Mouse (Mus musculus) lung, adult 2 months (tissue): Measurements from ENCODE around the gene Fbxo9.

Experiments
- CTCF ChIP-seq: fragments of 200-500 bp; IDR thresholded peaks from 2 replicates; pipeline ENCODE4 v1.5.1; 2011; ENCODE audit warnings: mild to moderate bottlenecking, low read length, control low read depth; ENCODE audit not compliant: insufficient read depth
- POLR2A ChIP-seq: fragments of 200-500 bp; IDR thresholded peaks from 2 replicates; pipeline ENCODE4 v1.6.1; 2011; ENCODE audit warnings: low read depth, mild to moderate bottlenecking, control low read depth, low read length, borderline replicate concordance; ENCODE audit errors: extremely low read depth

- no peak for TF ChIP-seq CTCF
- TF ChIP-seq POLR2A: no peak
These were observed 62.1 kb downstream of the Fbxo9 start for GRCm38 (mm10) chr9:78046755-78047154.
